Mouse (Mus musculus) bone marrow macrophage, adult 2 months (primary cell): ENCODE measurements around the gene Nme7.

ENCODE experiments used
- CTCF ChIP-seq: IDR thresholded peaks from 2 replicates; pipeline ENCODE4 v1.5.1; 2012; ENCODE audit warnings: low read depth, mild to moderate bottlenecking, low read length, moderate library complexity
- POLR2A ChIP-seq: IDR thresholded peaks from 2 replicates; pipeline ENCODE4 v1.6.1; 2012; ENCODE audit warnings: mild to moderate bottlenecking, low read depth, low read length, borderline replicate concordance

DNA sequence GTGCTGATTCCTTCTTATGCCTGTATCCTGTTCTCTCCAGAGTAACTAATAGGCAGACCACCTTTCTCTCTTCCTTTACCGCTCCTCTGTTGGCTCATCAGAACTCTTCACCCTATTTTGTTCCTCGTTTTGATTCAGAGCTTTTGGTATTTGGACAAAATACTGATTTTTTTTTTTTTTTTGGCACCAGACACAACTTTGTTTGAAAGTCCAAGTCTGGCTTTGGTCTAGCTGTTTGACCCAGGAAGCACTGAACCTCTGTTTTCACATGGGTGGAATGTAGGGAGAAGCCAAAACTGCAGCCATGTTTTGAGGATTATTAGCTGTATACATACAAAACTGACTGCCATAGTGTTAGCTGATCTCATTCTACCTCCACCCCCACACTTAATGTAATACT, 21.0 kb downstream of the Nme7 start:
- TF ChIP-seq CTCF, result no peak
- TF ChIP-seq POLR2A, result no peak
